Mouse (Mus musculus) telencephalon, adult 2 months (tissue): ENCODE data around the gene 0610010K14Rik.

Source experiments
- DNase-seq: peaks from one replicate; pipeline ENCODE4 v3.0.0-alpha.2; 2011; ENCODE audit warnings: low read depth, low spot score

The 0610010K14Rik gene

DNA sequence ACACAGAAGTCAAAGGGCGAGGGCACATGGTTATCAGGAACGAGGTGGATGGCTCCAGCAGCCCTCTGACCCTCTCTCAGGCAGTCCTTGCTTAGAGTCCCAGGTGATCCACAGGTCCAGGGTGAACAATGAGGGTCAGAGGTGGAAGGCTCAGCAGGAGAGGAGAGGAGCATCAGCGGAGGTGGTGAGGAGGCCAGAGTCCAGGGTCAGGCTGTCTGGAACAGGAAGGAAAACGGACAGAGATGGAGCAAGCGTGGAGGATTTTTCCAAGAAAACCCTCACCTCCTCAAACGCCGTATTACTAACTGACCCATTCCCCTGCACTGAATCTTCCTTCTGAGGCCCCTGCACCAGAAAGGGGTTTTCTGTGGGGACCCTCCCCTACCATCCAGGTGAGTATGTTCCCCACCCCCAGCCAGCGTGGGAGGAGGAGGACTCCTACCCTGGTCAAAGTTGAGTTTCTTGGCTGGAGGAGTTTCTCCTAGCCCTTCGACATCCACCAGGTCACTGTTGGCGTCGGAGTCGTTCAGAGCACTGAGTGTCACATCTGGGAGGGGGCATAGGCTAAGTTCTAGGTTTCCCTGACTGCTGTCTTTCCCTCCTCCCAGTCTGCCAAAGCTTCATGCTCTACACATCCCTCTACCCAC lies 2.3 kb downstream of the 0610010K14Rik start:
- no peak for DNase-seq

DNA sequence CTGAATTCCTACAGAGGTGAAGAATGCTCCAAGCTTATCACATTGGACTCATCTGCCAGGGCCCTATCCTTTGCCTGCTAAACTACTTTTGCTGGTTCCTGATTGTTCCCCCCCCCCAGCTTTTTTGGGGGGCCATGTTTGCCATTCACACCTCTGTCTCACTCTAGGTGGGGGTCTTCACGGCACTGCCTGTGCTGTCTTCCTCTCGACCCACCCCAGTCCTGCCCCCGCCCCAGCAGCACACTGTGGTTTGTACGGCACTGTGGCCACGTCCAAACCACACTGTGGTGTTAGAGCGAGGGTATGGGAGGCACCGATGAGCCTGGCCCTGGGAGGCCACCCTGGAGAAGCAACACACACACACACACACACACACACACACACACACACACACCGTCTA lies 3.2 kb downstream of the 0610010K14Rik start:
- DNase-seq: no peak

DNA sequence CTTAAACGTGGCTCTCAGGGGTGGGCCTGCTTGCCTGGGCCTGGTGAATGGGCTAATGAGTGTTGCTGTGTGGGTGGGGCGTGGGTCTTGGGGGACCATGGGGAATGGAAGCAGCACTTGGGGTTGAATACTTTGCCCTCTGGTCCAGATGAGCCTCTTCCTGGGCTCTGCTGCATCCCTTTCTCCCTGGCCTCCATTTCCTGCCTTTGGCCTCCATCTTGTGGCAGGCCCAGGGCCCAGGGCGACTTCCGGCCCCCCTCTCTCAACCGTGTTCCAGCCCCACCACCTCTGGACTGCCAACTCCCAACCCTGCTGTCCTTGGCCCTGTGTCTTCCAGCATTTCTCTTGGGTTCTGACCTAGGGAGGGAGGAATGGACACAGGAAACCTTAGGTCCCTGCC lies 3.7 kb downstream of the 0610010K14Rik start:
- DNase-seq: no peak

DNA sequence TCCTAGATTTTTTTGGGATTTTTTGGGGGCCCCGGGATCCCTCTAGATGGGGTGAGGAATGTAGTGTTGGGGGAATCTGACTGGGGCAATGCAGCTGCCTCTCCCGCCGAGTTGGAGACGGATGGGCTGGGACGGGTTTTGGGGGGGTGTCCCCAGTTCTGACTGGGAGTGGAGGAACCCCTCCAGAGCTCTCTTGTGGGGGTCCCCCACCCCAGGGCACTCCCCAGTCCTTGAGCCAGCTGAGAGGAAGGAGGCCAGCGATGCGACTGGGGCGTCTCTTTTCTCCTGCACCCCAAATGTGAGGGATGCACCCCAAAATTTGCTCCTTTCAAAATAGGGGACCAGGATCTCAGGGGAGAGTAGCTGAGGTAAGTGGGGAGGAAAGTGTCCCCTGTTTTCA lies 4.7 kb downstream of the 0610010K14Rik start:
- no peak for DNase-seq

DNA sequence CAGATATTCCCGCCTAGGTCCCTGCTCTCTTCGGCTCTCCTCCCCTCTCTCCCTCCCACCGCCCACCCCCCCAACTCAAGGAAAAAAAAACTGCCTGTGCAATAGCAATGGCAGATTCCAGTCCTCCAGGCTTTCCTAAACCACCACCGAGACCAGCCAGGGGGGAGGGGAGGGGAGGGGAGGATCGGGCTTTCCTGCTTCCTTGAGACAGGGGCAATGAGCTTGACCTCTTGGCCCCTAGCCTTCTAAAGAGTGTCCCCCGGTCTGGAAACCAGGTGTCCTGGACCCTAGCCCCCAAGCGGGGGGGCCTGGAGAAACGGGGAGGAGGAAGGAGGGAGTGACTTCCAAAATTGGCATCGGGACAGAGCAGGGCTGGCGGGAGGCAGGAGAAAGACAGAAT lies 5.2 kb downstream of the 0610010K14Rik start:
- DNase-seq: no peak

DNA sequence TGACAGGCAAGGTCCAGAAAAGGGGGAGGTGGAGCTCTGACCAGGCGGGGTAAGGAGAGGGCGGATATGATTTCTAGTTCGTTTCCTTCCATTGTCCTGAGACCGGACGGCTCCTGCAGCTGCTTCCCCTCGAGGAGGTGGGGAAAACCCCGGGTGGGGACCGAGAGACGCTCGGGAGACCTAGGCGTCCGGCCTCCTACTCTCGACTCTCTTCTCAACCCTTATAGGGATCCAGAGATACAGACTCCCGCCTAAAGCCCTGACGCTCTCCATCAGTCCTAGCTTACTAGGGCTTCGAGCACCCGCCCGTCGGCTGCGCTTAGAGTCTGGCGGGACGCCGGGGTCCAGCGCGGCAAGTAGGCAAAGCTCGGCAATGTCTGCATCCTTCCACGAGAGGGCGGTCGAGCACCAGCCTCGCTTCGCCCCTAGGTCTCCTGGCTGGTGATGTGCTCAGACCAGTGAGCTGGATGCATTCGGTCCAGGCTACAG lies 7.4 kb downstream of the 0610010K14Rik start:
- DNase-seq: no peak

DNA sequence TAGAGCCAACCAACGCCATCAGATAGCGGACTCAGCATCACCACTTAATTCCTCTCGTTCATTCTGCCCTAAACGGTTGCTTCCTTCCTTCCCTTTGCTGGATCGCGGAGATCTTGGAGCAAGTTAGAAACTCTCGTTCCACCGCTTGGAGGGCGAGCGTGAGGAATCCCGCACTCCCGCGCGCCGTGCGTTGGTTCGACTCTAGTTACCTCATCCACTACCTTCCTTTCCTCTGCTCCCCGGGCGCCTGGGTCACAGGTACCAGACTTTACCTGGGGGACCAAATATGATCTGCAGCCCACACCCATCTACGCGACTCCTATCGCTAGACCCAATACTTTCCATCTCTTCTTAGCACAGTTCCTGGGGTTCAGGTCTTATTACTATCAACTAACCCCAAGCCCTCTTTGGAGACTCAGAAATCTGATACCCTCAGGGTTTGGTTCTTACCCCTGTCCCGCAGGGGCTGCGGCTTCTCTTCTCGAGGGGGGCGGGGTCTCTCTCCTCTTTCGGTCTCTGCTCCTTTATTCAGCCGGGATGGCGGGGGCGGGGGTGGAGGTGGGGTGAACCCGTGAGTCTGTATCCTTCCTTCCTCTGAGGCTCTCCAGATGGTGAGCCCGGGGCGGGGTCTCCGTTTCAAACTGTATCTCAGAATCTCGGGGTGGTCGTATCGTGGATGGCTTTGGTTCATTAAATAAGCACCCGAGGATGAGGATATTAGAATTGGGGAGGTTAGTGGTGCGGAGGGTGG lies 8.3 kb downstream of the 0610010K14Rik start, which contains the start of gene Bcl6b:
Gene Bcl6b (minus strand): TSS at position 539 of the 751 bp plus-strand sequence.
- DNase-seq: no peak

DNA sequence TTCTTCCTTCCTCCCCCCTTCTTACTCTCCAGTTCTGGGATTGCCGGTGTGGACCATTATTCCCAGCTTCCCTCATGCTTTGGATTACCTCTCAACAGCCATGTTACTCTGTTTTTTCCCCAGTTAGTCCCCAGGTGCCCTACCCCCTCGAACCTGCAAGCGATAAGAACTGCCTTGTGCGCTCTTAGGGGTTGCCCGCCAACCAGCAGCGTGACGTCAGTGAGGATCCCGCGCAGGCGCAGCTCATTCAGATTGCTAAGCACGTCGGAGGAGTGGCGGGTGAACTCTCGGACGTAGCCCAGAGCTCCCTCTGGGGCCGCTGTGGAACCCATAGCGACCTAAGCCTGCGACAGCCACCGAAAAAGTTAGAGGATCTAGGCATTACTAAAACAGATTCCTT lies 8.9 kb downstream of the 0610010K14Rik start:
- DNase-seq: no peak

DNA sequence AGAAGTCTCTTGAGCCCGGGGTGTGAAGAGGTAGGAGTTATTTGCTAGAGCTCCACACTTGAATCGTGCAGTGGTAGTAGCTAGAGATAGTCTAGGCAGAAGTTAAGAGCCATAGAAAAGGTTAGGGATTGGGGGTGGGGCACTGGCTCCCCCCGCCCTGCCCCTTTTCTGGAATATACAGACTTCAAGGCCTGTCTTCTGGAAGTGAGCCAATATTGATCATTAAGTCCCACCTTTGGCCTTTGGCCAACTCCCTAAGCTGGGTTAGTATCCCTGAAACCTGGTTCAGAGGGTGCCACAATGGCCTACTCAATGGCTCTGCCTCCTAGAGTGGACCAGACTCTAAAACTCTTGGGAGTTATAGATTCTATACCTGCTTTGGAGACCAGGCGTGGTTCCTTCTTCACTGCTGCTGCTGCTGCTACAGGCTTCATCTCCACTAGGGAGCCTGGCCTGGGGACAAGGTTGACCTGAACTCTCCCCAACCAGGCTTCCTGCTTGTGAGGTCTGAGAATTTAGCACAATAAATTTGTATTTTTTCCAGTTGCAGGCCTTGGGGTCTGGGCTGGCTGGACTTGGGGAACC lies 10.0 kb downstream of the 0610010K14Rik start:
- DNase-seq: no peak

DNA sequence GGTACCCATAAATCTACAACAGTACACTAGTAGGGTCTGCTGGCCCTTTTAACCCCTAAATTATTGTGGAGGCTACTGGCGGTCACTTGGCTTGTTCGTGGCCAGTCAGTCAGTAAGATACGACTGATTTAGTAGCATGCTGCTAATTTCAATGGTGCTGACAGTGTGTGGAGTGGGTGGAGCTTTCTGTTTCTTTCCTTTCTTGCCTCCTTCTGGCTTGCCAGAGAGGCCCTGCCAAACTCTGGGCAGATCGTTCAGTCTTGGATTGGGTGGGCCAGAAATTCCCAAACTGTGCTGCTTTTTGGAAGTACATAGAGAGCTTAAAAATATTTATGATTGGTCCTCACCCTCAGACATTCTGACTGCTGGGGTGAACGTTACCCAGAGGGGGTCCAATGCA lies 10.6 kb downstream of the 0610010K14Rik start:
- DNase-seq: no peak

DNA sequence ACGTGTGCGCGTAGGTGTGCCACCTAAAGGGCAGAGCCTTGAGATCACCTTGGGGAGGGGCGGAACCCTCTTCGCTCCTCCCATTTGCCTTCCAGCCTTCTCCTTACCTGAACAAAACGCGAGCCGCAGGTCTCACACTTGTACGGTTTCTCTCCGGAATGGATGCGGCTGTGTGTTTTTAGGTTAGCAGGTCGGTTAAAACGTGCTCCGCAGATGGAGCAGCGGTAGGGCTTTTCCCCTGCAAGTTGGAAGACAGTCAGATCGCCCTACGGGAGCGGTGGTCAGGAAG lies 11.2 kb downstream of the 0610010K14Rik start:
- DNase-seq: no peak

DNA sequence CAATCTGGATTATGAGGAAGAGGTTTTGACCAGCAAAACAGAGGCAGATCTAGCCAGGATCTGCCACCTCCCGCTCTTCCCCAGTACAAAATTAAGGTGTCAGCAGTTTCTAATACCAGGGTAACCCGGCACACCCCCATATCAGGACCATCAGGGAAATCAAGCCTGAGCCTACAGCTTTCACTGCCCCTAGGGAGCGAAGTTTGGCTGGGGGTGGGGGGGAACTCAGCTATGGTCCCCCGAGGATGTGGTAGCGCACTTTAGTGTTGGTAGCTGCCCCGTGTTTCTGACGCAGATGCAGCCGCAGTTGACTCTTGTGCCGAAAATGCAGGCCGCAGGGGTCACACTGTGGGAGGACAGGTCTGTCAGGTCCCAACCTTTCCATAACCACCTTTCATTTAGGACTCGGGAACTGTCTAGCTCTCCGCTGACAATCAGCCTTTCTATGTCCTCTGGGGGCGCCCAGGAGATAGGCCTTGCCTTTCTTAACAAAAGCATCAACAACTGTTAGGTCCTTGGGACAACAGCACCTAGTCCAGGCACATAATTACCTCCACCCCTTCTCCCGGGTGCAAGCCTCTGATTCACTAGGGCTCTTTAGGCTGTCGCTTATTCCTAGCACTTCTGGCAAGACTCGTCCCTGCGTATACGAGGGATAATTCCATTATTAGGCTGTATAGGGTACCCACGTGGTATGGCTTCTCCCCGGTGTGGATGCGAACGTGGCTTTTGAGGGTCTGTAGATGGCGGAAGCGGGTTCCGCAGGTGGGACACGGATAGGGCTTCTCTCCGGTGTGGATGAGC lies 11.7 kb downstream of the 0610010K14Rik start:
- no peak for DNase-seq

DNA sequence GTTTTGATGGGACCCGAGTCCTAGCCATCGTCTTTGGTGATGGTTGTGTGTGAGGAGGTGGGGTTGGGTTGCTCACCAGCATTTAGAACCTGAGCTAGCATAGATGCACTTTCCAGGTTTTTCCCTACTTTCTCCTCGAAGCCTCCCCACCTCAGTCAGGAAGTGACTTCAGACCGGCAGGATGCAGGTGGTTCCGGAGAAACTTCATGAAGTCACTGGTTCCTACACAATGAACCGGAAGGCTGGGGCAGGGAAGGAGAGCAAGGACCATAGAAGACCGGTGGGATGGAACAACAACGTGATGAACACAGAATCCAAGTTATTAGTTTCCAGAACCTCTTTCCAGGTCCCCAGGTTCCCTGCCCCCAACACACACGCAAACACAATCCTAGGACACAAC lies 14.0 kb downstream of the 0610010K14Rik start:
- no peak for DNase-seq

DNA sequence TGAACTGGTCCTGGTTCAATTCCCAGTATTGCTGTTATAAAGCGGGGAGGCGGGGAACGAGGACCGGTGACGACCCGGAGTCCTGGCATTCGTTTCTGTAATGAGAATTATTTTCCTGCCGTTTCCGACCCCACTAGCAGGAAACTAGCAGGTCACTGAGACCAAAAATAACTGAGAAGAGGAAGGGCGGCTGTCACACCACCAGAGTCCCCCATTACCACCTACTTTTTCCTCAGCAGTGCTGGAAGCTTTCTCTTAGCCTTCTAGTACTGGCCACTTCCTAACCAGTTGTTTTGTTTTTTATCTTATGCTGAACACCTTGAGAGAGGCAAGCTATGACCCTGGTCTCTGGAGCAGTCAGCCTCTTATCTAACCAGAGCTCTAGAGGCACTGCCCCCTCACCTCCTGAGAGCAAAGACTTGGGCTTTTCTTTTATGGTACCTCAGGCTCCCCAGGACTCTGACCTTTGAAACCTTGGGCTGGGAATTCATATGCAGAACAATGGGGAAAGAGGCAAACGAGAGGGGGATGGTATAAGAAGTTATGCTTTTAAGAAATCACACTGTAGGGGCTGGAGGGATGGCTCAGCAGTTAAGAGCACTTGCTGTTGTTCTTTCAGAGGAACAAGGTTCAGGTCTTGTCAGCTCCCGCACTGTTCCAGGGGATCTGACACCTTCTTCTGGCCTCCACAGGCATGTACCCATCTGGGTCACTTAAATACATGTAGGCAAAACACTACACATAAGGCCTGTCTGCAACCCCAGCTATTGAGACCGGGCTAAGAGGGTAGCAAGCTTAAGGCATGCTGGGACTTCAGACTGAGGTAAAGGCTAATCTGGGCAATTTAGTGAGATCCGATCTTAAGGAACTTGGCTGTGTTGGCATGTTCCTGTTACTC lies 15.9 kb downstream of the 0610010K14Rik start:
- DNase-seq: no peak

DNA sequence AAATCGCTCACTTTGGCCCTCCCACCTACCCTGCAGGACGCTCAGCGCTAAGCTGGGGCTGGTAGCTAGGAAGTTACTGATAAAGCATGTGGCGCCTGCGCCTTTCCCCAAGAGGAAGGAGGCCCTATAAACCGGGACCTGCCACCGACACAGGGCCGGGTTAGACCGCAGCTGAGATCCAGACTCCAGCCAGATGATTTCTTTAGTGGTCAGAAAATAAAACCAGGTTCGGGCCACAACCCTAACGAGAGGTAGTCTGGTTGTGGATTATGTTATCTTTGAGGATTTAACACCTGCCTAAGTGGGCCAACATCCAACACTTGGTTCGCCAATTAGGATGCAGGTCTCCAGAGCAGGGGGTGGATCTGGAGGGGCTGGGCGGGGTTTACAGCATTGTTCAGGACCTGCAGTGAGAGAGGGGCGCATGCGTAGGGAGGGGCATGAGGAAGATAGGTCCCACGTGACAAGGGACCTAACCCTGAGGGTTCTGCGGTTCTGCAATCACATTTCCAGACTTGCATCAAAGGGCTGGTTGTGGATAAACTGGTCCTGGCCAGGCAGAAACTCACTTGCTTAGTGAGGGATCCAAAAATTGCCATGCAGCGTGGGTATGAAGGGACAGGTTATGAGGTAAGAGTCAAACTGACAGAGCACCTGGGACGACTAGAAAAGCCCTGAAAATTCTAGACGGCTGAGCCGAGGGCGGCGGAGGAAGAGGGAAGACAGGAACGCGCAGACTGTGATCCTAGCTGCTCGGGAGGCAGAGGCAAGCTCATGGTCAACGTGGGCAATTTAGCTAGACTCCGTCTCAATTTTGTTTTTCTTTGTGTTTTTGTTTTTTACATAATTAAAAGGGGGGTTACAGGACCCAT lies 16.7 kb downstream of the 0610010K14Rik start, which contains the start of gene Slc16a13:
Gene Slc16a13 (minus strand): TSS at position 334 of the 872 bp plus-strand sequence.
- DNase-seq: peak; percentile 98

DNA sequence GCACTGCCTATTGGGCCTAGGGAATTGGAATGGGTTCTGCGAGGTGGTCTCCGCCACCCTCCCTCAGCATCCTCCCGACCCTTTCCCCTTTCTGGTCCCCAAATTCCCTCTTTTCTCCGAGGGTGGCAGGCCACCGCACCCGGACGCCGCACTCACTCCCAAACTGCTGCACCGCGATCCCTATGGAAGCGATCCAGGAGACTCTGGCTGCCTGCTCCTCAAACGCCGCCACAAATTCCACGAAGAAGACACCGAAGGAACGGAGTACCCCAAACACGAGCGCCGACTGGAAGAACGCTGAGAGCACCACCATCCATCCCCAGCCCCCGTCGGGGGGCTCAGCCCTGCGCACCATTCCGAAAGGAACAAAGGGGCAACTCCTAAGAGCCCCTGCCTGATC lies 17.4 kb downstream of the 0610010K14Rik start:
- no peak for DNase-seq

DNA sequence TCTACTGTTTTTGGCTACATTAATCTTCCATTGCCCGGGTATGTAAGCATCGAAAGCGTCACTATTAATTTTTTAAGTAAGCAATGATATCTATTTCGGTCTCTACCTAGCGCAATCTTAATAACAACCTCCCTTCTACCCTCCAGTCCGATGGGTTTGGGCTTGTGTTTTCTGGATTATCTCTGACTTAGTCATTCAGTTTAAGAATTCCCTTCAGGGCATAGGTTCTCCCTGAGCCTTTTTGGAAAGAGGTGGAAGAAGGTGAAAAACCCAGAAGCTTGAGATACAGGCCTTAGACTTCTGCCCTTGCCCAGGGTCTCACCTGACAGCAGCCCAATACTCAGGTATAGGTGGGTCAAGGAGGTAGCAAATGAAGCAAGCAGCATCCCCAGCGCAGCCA lies 17.8 kb downstream of the 0610010K14Rik start:
- no peak for DNase-seq

DNA sequence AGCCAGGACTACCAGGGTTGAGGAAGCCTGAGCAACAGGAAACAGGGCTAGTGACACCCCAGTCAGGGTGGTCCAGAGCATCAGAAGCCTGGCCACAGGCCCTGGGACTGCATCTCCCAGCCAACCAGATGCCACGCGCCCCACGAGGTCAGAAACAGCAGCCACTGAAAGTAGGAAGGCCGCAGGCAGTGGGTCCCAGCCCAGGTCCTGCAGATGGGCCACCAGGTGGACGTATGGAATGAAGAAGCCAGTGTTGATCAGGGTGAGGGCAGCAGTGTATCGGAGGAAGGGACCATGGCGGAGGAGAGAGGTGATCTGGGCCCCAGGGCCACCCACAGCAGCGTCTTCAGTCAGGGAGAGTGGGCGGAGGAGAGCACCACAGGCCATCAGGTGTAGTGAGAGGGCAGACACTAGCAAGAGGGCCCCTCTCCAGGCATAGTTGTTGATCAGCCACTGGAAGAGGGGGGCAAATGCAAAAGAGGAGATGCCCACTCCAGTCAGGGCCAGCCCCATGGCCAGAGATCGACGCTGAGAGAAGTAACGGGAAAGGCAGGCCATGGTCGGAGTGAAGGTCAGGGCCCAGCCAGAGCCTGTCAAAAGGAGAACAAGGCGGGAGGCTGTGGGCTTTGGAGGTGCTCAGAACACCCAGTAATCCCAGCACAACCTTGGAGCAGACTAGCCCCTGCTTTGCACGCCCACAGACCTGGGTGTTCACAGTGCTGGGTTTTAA lies 18.8 kb downstream of the 0610010K14Rik start:
- DNase-seq: no peak

DNA sequence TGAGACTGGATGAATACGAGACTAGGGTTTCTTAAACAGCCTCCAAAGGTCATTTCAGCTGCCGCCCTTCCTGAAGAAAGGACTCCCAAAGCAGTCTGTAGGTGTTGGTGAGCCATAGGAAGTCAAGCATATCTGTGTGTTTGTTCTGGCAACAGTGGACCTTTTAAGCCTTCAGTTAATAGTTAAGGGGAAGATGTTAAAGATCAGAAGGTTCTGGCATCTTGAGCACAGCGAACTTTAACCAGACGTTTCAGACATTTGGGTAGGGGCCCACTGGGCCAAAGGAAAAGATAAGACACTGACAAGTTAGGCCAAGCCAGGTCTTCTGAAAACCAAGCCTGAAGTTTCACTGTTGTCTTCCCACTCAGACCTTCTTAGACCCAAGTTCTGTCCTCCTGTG lies 19.7 kb downstream of the 0610010K14Rik start:
- no peak for DNase-seq
